Mouse (Mus musculus) liver, embryonic 14.5 days (tissue): ENCODE results near the gene Spink2.

Experiments used
- CTCF ChIP-seq: IDR thresholded peaks from 2 replicates; pipeline ENCODE4 v1.5.1; 2016; ENCODE audit warnings: antibody characterized with exemption, low read depth, control low read depth
- EP300 ChIP-seq: IDR thresholded peaks from 2 replicates; pipeline ENCODE4 v1.6.1; 2016; ENCODE audit warnings: antibody characterized with exemption, low read depth

- TF ChIP-seq CTCF (no peak), EP300 (no peak)
These were observed 54.3 kb downstream of the Spink2 start for GRCm38 (mm10) chr5:77156938-77157337.
